Mouse (Mus musculus): ENCODE data around the gene Rev1. TPM values are rescaled to one million over a fixed set of nuclear protein-coding genes. Genes with fewer than 3 reads are reported as not detected.
"Not testable (repeated sequence)": the region's sequence is repeated elsewhere in the genome, so short reads cannot be mapped to it uniquely, and the experiment has no call there.

The Rev1 gene
- total and polyA plus RNA-seq, 2 experiments from 2014 or later = 25.0 to 41.3 TPM

DNA sequence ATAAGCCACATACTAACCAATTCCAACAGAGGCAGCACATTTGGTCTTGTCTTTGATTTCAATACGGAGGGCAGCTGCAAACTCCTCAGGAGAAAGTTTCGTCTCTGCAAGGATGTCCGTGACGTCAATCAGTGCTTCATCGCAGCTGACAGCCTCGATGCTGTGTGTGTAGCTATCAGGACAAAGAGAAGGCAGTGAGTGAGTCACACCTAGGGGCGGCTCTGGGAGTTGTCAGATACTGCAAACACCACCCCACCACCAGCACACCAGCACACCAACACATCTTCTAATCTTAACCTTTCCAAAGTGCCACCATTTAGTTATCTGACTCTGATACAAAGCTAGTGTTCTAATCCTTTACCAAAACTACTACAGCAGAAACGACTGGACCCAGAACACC is 58.3 kb downstream of the Rev1 start:
- Histone ChIP-seq H3K27ac (ENCODE audit: low read depth, low read length) (no peak overlapping the region), H3K27me3 (ENCODE audit: insufficient read depth, low read length) (no peaks in the 10 kb centered on the region), H3K4me3 (ENCODE audit: low read depth, low read length) (no peak overlapping the region), H3K9ac (no peak overlapping the region), H3K9me3 (ENCODE audit: low read length) (no peaks in the 10 kb centered on the region), H3K4me1 (ENCODE audit: insufficient read depth) (no peaks in the 10 kb centered on the region), H3K4me2 (ENCODE audit: low read depth) (no peak overlapping the region), H3K36me3 (ENCODE audit: insufficient read depth) (peaks cover 53% of the 10 kb centered on the region)
- TF ChIP-seq CTCF (IDR thresholded peaks at IDR 0.05; ENCODE audit: low read depth) = no peak
- WGBS = 84% methylated on average over 8 of the region's 8 CpGs
- no peak for ATAC-seq
- no peak for DNase-seq

DNA sequence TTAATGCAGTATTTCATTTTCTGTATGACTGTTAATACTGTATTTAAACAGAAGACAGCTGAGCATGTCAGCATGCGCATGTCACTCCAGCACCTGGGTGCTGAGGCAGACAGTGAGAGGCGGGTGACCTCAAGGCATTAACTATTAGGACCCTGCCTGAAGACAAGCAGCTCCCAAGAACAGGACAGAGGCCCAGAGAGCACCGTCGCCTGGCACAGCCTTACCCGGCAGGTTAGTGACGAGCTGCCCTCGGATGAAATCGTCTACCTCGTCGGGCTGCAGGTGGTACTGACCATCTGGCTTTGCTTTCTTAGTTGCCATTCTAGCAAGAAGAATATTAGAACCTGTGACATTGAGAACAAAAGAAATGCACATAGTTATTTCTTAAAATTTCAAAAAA is 62.3 kb downstream of the Rev1 start:
- H3K4me2 ChIP-seq (ENCODE audit: low read depth) = no peak overlapping the region
- no peaks in the 10 kb centered on the region for H3K27me3 ChIP-seq (ENCODE audit: insufficient read depth, low read length)
- DNase-seq (no peak), ATAC-seq (no peak)
- no peaks in the 10 kb centered on the region for H3K4me1 ChIP-seq (ENCODE audit: insufficient read depth)
- WGBS = 96% methylated on average over 10 of the region's 10 CpGs
- TF ChIP-seq CTCF (IDR thresholded peaks at IDR 0.05; ENCODE audit: low read depth) = no peak
- no peaks in the 10 kb centered on the region for H3K9me3 ChIP-seq (ENCODE audit: low read length)
- no peak overlapping the region for H3K9ac ChIP-seq
- peaks cover 59% of the 10 kb centered on the region for H3K36me3 ChIP-seq (ENCODE audit: insufficient read depth)
- no peak overlapping the region for H3K4me3 ChIP-seq (ENCODE audit: low read depth, low read length)
- H3K27ac ChIP-seq (ENCODE audit: low read depth, low read length) = no peak overlapping the region

DNA sequence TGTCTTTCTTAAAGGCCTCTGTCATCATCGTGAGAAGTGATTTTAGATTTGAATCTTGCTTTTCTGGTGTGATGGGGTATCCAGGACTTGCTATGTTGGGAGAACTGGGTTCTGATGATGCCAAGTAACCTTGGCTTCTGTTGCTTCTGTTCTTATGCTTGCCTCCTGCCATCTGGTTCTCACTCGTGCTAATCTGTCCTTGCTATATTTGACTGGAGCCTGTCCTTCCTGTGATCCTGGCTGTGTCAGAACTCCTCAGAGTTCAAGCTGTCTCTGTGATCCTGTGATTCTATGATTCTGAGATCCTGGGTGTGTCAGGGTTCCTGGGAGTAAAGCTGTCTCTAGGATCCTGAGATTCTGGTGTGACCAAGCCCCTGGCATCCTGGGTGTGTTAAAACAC is 67.4 kb downstream of the Rev1 start:
- DNase-seq; H3K27me3 ChIP-seq (ENCODE audit: insufficient read depth, low read length); ATAC-seq; H3K9ac ChIP-seq; H3K4me3 ChIP-seq (ENCODE audit: low read depth, low read length); H3K4me2 ChIP-seq (ENCODE audit: low read depth); H3K9me3 ChIP-seq (ENCODE audit: low read length); H3K4me1 ChIP-seq (ENCODE audit: insufficient read depth); H3K27ac ChIP-seq (ENCODE audit: low read depth, low read length): not testable (repeated sequence)
- H3K36me3 ChIP-seq (ENCODE audit: insufficient read depth) = peaks cover 65% of the 10 kb centered on the region
- 74% methylated on average over 2 of the region's 2 CpGs for WGBS

DNA sequence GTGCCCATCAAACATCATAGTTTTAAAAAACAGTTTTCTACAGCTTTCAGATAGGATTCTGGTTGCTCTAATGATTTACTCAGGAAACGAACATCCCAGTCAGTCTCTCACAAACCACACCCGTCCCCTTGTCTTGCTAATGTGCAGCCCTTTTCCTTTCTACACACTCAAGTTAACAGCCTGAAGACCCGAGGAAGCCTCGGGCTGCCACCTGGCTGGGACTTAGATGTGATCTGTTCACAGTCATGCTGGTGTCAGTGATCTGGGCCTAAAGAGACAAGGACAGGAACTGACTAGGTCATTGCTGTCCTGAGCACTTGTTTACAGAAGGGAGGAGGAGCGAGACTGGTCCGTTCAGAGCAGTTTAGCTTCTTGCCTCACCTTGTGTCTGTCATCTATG is 71.2 kb downstream of the Rev1 start:
- H3K36me3 ChIP-seq (ENCODE audit: insufficient read depth) = peaks cover 70% of the 10 kb centered on the region
- no peaks in the 10 kb centered on the region for H3K4me1 ChIP-seq (ENCODE audit: insufficient read depth)
- no peak overlapping the region for H3K9ac ChIP-seq
- H3K27ac ChIP-seq (ENCODE audit: low read depth, low read length) = no peak overlapping the region
- DNase-seq (no peak), ATAC-seq (no peak)
- H3K4me3 ChIP-seq (ENCODE audit: low read depth, low read length) = no peak overlapping the region
- no peaks in the 10 kb centered on the region for H3K27me3 ChIP-seq (ENCODE audit: insufficient read depth, low read length)
- 84% methylated on average over 6 of the region's 6 CpGs for WGBS
- H3K9me3 ChIP-seq (ENCODE audit: low read length) = no peaks in the 10 kb centered on the region
- no peak overlapping the region for H3K4me2 ChIP-seq (ENCODE audit: low read depth)
- TF ChIP-seq CTCF (IDR thresholded peaks at IDR 0.05; ENCODE audit: low read depth) = no peak

DNA sequence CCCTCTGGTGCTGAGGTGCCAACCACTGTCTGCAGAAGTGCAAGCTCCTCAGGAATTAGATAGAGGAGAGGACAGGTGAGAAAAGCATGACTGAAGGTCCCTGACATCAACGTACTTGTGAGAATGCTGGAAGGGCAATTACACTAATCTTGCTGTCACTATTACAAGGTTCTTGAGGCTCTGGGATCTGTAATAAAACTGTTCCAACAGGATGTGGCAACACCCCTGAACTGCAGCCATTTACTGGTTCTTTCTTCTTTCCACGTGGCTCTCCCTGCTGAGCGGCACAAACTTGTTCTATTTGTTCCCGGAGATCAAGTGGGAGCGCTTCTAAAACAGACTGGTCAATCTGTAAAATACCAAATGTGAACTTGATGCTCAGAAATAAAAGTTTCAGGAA is 74.4 kb downstream of the Rev1 start:
- Histone ChIP-seq H3K9ac (no peak overlapping the region), H3K9me3 (ENCODE audit: low read length) (no peaks in the 10 kb centered on the region), H3K4me1 (ENCODE audit: insufficient read depth) (no peaks in the 10 kb centered on the region), H3K36me3 (ENCODE audit: insufficient read depth) (peaks cover 81% of the 10 kb centered on the region), H3K4me2 (ENCODE audit: low read depth) (no peak overlapping the region), H3K27me3 (ENCODE audit: insufficient read depth, low read length) (no peaks in the 10 kb centered on the region), H3K27ac (ENCODE audit: low read depth, low read length) (no peak overlapping the region), H3K4me3 (ENCODE audit: low read depth, low read length) (no peak overlapping the region)
- no peak for TF ChIP-seq CTCF (IDR thresholded peaks at IDR 0.05; ENCODE audit: low read depth)
- DNase-seq = no peak
- 87% methylated on average over 5 of the region's 5 CpGs for WGBS
- no peak for ATAC-seq

DNA sequence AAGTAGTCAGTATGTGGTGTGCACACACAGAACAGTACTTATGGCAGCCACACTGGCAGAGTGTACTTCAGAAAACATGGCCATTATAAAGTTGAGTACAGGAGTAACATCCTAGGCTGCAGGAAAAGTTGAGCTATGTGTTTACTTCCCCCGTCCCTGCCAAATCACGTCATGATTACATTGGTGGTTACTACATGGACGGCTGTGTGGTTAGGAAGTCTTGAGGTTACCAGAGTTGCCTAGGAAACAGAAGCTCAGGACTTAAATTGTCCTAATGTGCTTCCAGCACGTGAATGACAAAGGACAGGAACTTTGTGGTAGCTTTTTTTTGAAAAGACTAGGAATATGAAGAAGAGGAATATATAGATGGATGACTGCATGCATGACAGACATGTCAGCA is 80.0 kb downstream of the Rev1 start:
- DNase-seq (no peak), ATAC-seq (no peak)
- H3K4me3 ChIP-seq (ENCODE audit: low read depth, low read length) = no peak overlapping the region
- 64% methylated on average over 4 of the region's 4 CpGs for WGBS
- no peak for TF ChIP-seq CTCF (IDR thresholded peaks at IDR 0.05; ENCODE audit: low read depth)
- no peak overlapping the region for H3K27ac ChIP-seq (ENCODE audit: low read depth, low read length)
- no peaks in the 10 kb centered on the region for H3K27me3 ChIP-seq (ENCODE audit: insufficient read depth, low read length)
- no peak overlapping the region for H3K9ac ChIP-seq
- no peaks in the 10 kb centered on the region for H3K4me1 ChIP-seq (ENCODE audit: insufficient read depth)
- H3K9me3 ChIP-seq (ENCODE audit: low read length) = no peaks in the 10 kb centered on the region
- H3K36me3 ChIP-seq (ENCODE audit: insufficient read depth) = peaks cover 92% of the 10 kb centered on the region
- H3K4me2 ChIP-seq (ENCODE audit: low read depth) = no peak overlapping the region

DNA sequence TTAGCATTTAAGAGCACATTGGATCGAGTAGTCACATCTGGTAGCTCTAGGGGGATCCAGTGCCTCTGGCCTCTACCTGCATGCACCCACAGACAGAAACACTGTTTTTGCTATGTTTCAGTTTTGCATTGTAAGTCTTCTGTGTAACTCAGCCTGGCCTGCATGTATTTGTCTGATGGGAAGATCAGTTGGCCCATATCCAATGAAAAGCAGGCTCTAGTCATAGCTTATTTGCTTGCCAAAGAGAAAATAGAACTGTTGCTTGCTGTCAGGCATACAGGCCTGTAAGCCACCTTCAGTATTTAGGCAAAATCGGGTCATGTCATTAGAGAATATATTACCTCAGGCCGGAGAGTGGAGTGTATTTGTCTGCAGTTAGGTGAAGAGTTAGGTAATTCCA is 81.5 kb downstream of the Rev1 start:
- no peak for DNase-seq
- peaks cover 83% of the 10 kb centered on the region for H3K36me3 ChIP-seq (ENCODE audit: insufficient read depth)

DNA sequence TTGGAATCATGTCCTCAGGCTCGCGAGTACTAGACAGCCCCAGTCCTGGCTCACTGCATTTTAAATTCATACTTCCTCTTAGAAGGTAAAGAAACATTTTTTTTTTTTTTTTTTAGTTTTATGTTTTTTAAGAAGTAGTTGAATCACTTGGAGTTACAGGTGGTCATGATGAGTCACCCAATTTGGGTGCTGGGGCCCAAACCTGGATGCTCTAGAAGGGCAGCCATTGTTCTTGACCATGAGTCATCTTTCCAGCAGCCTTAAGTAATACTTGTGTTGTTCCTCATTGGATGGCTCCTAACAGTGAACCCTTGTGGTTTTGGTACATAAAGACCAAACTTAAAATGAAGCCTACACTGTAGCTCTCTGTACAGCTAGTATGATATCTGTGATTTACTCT is 90.7 kb downstream of the Rev1 start:
- no peak overlapping the region for H3K27ac ChIP-seq (ENCODE audit: low read depth, low read length)
- no peak for TF ChIP-seq CTCF (IDR thresholded peaks at IDR 0.05; ENCODE audit: low read depth)
- no peak overlapping the region for H3K9ac ChIP-seq
- 88% methylated on average over 2 of the region's 2 CpGs for WGBS
- H3K4me3 ChIP-seq (ENCODE audit: low read depth, low read length) = no peak overlapping the region
- DNase-seq (no peak), ATAC-seq (no peak)
- peaks cover 49% of the 10 kb centered on the region for H3K36me3 ChIP-seq (ENCODE audit: insufficient read depth)
- H3K27me3 ChIP-seq (ENCODE audit: insufficient read depth, low read length) = no peaks in the 10 kb centered on the region
- H3K9me3 ChIP-seq (ENCODE audit: low read length) = no peaks in the 10 kb centered on the region
- H3K4me2 ChIP-seq (ENCODE audit: low read depth) = no peak overlapping the region
- H3K4me1 ChIP-seq (ENCODE audit: insufficient read depth) = no peaks in the 10 kb centered on the region

More for the DNA sequence above, 81.5 kb downstream of the Rev1 start:
- H3K27me3 ChIP-seq (ENCODE audit: insufficient read depth, low read length) = no peaks in the 10 kb centered on the region
- no peak overlapping the region for H3K9ac ChIP-seq
- H3K4me3 ChIP-seq (ENCODE audit: low read depth, low read length) = no peak overlapping the region
- no peak overlapping the region for H3K27ac ChIP-seq (ENCODE audit: low read depth, low read length)
- no peaks in the 10 kb centered on the region for H3K4me1 ChIP-seq (ENCODE audit: insufficient read depth)
- H3K4me2 ChIP-seq (ENCODE audit: low read depth) = no peak overlapping the region
- ATAC-seq = no peak
- 89% methylated on average over 3 of the region's 3 CpGs for WGBS
- H3K9me3 ChIP-seq (ENCODE audit: low read length) = no peaks in the 10 kb centered on the region
- TF ChIP-seq CTCF (IDR thresholded peaks at IDR 0.05; ENCODE audit: low read depth) = no peak

Data from forebrain, postnatal 0 days (tissue).